Mouse (Mus musculus) monocyte, adult 5-6 weeks (primary cell): ENCODE measurements around the gene Dlk2. TPM values are rescaled to one million over a fixed set of nuclear protein-coding genes. Genes with fewer than 3 reads are reported as not detected.

Experiments
- ATAC-seq: fragments of 153-309, 156-312 bp; replicated peaks from 2 replicates; pipeline ENCODE4 v1.8.0; 2017; ENCODE audit warnings: mild to moderate bottlenecking; ENCODE audit not compliant: low TSS enrichment, insufficient number of reproducible peaks, severe bottlenecking, poor library complexity, low FRiP score
- total RNA-seq: library from RNA; stranded (forward); fragments of 200-1000, 200-491, 200-594 nt; gene quantifications from 3 replicates; pipeline ENCODE4 v1.2.3, GENCODE M21; 2017

Gene Dlk2
- not detected in 3 replicates for total RNA-seq

DNA sequence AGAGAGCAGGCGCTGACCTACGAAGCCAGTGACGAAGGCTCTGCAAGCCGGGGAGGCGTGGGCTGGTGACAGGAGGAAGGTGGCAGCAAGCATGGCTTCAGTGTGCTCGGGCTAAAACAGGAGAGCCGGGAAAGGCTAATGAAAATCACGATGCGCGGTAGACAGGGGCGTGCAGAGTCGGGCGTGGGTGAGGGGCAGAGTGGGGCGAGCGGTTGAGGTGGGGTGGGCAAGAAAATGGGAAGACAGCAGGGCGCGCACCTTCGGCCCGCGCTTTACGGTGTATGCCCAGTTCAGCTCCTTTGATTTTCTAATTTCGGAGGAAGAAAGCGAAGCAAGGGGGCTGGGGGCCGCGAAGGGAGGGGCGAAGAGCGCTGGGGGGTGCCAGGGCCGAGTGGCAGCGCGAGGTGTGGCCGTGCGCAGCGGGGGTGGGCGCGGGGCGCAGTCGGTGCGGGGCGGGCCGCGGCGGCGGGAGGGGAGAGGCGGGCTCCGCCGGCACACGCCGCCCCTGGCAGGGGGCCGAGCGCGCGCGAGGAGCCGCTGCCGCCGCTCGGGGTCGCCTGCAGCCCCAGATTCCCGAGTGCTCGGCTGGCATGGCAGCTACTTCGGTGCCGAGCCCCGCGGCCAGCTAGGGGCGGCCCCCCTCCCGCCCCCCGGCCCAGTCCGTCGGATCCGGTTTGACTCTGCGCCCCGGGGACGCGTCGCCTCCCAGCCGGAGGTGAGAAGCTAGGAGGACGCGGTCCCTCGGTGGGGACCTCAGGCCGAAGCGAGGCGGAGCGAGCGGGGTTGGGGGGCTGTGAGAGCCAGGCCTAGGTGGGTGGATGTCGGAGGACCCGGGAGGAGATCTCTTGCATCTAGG is at the start of gene Dlk2:
Gene Dlk2, plus strand, starts transcription at position 58 of the 856 bp plus-strand sequence.
- no peak for ATAC-seq

GRCm38 (mm10) chr17:46247512-46248188 is 49.6 kb upstream of the Dlk2 start, which contains the start of the genes Polr1c and Yipf3:
Gene Polr1c (minus strand): TSS chr17:46248054.
Gene Yipf3 (plus strand): TSS chr17:46248080.
- peak; percentile 91 for ATAC-seq

GRCm38 (mm10) chr17:46248189-46248522 is 49.1 kb upstream of the Dlk2 start:
- ATAC-seq = no peak

- no peak for ATAC-seq
Measured at GRCm38 (mm10) chr17:46251174-46251573, 46.0 kb upstream of the Dlk2 start.

DNA sequence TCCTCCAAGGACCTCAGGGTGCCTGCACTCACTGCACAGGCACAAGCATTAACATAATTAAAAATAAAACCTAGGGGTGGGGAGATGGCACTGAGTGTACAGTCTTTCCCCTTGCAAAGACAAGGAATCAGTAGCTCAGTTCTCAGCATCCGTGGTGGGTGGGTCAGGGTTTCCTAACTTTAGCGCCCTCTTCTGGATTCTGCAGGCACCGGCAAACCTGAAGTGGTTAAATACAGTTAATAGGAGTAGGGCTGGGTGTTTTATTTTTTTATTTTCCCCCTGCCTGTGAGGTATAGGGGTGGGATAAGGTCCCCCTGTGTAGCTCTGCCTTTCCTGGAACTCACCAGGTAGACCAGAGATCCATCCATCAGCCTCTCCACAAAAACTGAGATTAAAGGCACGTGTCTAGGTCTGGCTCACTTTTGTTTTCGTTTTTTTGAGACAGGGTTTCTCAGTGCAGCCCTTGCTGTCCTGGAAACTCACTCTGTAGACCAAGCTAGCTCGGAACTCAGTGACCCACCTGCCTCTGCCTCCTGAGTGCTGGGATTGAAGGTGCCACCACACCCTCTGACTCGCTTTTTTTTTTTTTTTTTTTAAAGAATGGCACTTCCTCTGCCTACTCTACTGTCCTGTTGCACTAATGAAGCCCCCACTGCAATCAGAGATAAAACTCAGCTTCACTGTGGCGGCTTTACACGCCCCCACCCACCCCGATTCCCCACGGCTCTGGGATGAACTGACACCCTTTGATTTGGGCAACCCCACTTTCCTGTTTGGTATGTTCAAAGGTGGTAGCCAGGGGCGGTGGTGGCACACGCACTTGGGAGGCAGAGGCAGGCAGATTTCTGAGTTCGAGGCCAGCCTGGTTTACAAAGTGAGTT is 44.4 kb upstream of the Dlk2 start:
- ATAC-seq = no peak

DNA sequence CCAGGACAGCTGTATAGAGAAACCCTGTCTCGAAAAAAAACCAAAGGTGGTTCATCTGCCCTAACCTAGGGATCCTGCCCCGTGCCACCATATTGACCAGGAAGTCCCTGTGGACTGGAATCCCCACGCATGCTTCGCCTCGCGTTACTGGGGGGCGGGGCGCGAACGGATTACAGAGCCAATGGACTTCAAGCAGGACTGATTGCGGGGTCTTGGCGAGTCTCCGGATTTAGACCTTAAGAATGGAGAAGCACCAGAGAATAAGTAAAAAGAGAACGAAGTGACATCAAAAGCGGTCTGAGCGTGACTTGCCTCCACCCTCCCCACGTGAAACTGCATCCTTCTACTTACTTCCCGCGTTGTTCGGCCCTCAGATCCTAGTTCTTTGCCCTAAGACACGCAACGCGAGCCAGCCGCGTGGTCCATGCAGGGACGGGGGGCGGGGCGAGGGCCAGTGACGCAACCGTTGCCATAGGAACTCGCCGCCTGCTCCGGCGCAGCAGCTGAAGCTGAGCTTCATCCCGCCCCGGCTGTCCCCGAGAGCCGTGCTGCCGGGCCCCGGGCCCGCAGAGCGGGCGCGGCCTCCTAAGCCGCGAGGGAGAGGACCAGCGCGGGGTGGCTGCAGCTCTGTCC is 43.7 kb upstream of the Dlk2 start, which contains the start of gene Lrrc73:
Gene Lrrc73, plus strand, starts transcription at position 80 of the 633 bp plus-strand sequence.
- peak; percentile 56 for ATAC-seq

- ATAC-seq = no peak
Measured at GRCm38 (mm10) chr17:46254106-46254505, 43.1 kb upstream of the Dlk2 start.

DNA sequence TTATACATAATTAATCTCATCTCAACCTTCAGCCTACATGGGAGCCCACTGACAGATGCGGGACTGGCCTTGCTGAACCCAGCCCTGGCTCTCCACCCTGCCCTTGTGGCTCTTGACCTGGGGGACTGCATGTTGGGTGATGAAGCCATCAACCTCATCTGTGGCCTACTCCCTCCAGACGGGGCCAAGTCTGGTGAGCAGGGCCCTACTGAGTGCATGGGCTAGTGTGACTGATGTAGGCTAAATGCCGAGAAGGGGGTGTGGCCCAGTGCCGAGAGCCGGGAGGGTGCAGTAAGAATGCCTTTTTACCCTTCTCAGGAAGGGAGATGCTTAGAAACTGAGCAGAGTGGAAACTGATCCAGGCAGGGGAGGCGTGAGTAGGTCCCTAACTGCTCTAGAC is 42.1 kb upstream of the Dlk2 start:
- ATAC-seq = no peak

DNA sequence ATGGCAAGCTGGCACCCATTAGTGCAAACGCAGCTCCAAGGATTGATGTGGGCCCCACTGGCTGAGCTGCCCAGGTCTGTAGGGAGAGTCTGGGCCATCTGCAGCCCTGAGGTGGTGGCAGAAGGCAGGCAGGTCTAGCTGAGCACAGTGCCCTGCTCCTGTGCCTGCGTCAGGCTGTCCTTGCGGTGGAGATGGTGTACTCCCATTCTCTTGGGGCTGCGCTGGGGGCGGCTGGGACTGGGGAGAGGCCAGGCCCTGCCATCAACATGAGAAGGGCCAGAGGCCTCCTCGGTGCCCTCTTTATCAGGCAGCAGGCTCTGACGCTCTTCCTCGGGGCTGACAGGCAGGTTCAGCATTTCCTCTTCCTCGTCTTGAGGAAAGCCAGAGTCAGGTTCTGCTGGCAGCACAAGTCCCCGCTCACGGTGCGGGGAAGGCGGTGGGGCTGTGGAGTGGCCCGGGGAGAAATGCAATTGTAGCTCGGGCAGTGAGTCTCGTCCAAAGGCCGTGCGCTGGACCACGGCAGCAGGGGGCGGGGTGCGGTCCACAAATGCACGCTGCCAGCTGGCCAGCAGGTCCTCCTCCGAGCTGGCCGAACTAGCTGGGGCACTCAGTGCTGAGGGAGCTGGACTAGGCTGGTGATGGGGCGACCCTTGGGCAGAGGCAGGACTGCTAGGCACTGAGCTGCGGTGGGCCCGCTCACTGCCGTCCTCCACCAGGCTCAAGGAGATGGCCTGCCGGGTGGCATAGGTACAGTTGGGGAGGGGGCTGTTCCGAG is 38.8 kb upstream of the Dlk2 start:
- no peak for ATAC-seq

- ATAC-seq = no peak
Measured at GRCm38 (mm10) chr17:46259675-46260074, 37.5 kb upstream of the Dlk2 start.

DNA sequence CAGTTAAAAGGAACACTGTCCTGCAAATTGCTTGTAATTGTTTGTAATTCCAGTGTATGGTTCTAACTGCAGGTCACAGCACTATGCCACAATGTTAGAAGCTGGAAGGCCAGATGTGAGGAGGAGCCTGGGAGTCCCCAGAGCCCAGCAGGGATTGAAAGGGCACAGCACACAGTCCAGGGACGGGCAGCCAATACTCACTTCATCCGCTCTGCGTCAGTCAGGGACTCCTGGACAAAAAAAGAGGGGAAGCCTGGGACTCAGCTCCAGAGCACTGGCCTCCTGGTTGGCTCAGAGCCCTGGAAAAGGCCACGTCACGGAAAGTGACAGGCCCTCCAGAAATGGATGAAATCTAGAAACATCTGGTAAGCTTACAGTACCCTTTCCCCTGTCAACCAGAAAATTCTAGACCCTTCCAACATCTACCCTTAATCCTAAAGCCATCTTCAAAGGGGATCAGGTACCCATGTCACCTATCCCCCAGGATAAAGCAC is 35.0 kb upstream of the Dlk2 start:
- ATAC-seq = no peak

- ATAC-seq = no peak
Measured at GRCm38 (mm10) chr17:46265502-46265901, 31.7 kb upstream of the Dlk2 start.

GRCm38 (mm10) chr17:46265918-46266618 is 31.2 kb upstream of the Dlk2 start:
- peak; percentile 60 for ATAC-seq

DNA sequence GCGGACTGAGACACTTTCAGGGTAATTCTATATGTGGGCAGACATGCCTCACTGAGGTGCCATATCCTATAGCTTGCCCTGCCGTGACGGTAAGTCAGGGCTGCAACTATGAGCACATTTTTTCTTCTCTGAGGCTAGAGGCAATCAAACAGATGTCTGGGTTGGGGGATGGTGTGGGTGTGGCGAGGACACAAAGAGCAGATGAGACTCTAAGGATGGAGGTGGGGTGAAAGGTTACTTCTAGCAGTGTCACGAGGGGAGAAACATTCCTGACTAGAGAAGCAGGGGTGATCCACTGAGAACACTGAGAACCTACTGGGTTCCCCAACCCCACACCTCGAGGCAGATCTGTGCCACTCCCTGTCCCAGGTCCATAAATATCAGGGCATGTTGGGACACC is 30.2 kb upstream of the Dlk2 start:
- ATAC-seq = no peak

DNA sequence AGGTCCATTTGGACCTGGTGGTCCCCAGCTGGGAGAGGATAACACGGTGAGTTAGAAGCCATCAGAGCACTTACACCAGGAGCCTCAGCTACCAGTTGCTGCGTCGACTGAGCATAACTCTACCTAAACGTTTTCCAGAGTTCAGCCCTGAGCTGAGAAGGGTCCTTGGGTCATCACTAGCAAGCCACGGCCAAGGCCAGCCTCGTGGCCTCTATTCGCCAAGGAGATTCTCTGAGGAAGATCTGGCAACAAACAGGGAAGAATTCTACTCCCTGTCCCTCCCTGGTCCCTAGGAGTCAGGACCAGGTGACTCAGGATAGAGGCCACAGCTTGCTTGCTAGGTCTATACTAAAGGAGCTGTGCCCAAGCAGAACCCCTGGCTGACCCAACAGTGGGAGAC is 29.7 kb upstream of the Dlk2 start:
- ATAC-seq = no peak

GRCm38 (mm10) chr17:46268026-46268720 is 29.0 kb upstream of the Dlk2 start:
- no peak for ATAC-seq
